Mouse (Mus musculus) adrenal gland, postnatal 14 days (tissue): Measurements from ENCODE around the gene Ginm1. TPM values are rescaled to one million over a fixed set of nuclear protein-coding genes. Genes with fewer than 3 reads are reported as not detected.
"Not testable (repeated sequence)": the region's sequence is repeated elsewhere in the genome, so short reads cannot be mapped to it uniquely, and the experiment has no call there.

Experiments
- DNase-seq: peaks from one replicate; pipeline ENCODE4 v3.0.0; 2021; ENCODE audit warnings: mixed read lengths
- total RNA-seq: library from RNA; stranded (reverse); gene quantifications from 2 replicates; pipeline ENCODE4 v1.2.3, GENCODE M21; 2021

The Ginm1 gene
- total RNA-seq, 1 experiment from 2014 or later = 239 TPM

- peak; percentile 45 for DNase-seq
Measured at GRCm38 (mm10) chr10:7809937-7810336, 17.3 kb upstream of the Ginm1 start.

DNA sequence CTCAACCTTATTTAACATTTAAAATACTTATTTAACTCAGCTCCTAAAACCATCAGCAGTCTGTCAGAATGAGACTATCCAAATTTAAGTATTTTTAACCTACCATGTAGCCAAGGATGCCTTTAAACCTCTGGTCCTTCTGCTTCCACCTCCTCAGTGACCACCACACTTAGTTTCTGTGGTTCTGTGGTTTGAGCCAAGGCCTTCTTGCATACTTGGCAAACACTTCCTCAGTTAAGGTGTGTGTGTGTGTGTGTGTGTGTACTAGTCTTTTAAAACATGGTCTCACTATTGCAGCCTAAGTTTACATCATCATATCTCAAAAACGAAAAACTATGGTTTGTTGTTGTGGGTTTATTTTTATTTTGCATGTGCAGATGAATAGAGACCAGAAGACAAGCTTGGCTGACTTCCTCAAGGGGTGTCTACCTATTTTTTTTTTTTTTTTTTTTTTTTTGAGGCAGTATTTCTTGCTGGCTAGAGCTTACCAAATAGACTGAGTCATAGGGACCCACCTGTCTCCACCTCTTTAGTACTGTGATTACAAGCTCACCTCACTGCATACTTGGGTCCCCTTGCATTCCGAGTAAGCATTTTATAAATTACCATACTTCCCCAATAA, 10.0 kb upstream of the Ginm1 start:
- DNase-seq = no peak

GRCm38 (mm10) chr10:7801258-7801657, 8.6 kb upstream of the Ginm1 start:
- no peak for DNase-seq

DNA sequence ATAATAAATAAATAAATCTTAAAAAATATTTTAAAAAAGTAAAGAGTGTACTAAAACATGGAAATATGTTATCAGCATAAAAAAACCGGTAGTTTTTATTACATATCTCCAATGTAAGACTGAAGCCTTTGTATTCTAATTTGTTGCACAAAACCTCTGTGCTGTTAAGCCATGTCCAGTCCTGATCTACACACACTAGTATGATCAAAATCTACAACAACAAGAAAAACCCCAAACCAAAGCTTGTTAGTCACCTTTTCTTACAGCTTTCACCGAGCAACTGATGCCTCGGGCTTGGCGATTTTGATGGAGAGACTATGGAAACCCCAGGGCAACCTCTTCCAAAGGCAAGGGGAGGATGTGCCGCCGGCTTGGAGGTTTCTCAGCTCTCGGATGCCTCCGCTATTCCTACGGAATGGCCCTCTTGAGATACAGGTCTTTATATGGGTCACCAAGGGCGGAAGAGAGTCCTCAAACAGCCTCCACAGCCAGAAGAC, 322 bp downstream of the Ginm1 start:
- no peak for DNase-seq

DNA sequence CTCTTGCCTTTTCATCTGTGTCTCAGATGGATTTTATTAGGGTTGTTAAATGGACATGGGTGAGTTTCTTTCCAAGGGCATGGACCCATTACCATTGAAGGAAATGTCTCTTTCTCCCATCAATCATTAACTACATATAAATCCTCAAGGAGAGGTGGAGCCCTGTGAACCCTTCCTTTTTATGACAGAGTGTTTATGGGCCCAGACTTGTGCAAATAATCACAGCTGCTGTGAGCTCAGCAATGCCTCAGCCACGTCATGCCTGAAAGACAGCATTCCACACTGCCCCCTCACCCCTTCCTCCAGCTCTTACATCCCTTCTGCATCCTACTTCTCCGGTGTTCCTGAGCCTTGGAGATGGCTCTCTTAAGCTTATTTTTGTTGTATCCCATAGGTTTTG, 5.3 kb downstream of the Ginm1 start:
- DNase-seq = no peak

- DNase-seq = no peak
Measured at GRCm38 (mm10) chr10:7781214-7781613, 11.4 kb downstream of the Ginm1 start.

GRCm38 (mm10) chr10:7780238-7781176, 12.1 kb downstream of the Ginm1 start:
- peak; percentile 95 for DNase-seq

GRCm38 (mm10) chr10:7779751-7780237, 12.8 kb downstream of the Ginm1 start:
- peak; percentile 72 for DNase-seq

DNA sequence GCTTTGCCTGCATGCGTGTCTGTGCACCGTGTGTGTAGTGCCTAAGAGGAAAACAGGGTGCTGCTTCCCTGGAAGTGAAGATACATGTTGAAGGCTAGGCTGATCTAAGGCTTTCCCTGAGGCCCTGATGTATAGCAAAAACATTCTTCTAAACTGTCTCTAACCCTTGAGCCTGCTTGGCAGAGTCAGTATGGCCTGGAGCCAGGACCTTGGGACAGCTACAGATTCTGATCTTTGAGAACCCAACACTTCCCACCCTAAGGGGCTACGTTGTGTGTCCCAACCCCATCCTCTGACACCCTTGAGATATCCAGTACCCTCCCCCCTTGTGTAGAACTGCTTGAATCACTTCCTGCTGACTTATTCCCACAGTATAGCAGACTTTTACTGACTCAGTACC, 14.3 kb downstream of the Ginm1 start:
- peak; percentile 73 for DNase-seq

DNA sequence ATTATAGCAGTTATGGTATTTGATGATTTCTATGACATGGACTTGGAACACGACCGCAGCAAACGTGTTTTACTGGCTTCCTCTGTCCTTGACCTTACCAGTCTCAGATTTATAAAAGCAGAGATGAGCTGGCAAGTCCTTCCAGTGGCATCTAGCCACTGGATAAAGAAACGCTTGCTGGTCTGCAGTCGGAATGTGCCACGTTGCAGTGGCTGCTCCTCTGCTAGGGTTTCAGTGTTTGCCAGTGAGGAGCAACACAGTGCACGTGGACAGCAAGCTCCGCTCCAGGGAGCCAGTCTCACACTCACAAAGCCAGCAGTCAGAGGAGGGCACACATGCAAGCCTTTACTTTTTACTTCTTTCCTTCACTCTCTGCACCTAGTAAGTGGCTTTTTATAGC, 17.2 kb downstream of the Ginm1 start:
- DNase-seq = peak; percentile 71

- DNase-seq = no peak
Measured at GRCm38 (mm10) chr10:7772769-7773168, 19.9 kb downstream of the Ginm1 start.

GRCm38 (mm10) chr10:7772346-7772745, 20.3 kb downstream of the Ginm1 start:
- no peak for DNase-seq

DNA sequence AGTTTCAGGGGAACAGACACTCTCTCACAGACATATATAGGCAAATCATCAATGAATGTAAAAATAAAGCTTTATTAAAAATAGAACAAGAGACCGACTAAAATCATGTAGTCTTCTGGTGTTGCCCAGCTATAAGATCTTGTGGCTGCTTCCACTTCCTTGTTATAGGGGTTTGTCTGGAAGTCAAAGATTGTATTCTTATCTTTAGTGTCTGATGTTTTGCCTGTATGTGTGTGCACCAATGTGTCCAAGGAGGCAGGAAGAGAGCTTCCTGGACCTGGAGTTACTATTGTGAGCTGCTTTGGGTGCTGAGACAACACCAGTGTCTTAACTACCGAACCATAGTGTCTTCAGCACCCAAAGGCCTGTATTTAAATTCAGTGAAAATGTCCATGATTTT, 35.1 kb downstream of the Ginm1 start:
- no peak for DNase-seq

DNA sequence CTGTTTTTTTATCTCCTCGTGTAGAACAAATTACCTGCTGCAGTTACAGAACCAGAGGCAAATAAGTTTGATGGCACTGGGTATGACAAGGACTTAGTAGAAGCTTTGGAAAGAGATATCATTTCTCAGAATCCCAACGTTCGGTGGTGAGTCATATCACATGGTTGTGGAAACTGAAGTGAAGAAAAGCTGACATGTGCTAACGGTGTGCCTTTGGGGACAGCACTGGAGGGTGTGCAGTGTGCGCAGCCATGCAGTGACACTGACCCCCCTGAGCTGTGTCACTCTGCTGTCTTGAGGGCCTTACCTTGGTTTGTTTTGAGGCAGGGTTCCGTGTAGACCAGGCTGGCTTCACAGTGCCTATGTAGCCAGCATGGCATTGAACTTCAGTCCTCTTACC, 43.9 kb downstream of the Ginm1 start:
- no peak for DNase-seq

GRCm38 (mm10) chr10:7745528-7745927, 47.1 kb downstream of the Ginm1 start:
- not testable (repeated sequence) for DNase-seq

DNA sequence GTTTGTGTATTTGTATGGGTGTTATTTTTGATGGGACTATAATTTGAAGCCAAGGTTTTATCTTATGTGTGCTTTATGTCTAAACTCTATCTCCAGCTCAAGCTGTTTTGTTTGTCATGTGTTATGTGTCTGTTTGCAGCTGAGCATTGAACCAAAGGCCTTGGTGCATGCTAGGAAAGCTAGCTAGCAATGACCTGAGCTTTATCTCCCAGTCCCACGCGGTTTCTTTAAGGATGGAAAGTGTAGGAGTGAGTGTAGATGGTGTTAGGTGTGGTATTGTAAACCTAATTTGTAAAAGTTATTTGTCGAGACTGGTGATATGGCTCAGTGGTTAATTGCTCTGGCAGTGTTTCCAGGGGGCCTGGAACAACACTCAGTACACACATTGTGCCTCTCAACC, 54.7 kb downstream of the Ginm1 start:
- no peak for DNase-seq

- DNase-seq = peak; percentile 9
Measured at GRCm38 (mm10) chr10:7737122-7737521, 55.5 kb downstream of the Ginm1 start.

DNA sequence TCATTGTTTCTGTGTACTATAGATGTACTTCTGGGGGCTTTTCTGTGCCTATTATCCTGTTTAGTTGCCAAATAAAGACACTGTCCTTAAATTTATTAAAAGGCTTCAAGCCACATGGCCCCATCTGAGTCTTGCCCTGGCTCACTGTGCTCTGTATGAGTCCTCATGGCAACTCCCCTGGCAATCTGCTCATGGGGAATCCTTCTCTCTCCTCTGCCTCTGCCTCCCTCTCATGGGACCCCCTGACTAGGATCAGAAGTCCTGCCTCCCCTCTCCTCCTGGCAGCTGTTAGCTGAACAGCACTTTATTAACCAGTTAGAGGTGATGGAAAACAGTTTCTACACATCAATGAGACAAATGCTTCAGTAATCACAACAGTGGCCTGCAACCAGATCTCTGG, 61.0 kb downstream of the Ginm1 start:
- DNase-seq = no peak

- no peak for DNase-seq
Measured at GRCm38 (mm10) chr10:7727011-7727410, 65.6 kb downstream of the Ginm1 start.

DNA sequence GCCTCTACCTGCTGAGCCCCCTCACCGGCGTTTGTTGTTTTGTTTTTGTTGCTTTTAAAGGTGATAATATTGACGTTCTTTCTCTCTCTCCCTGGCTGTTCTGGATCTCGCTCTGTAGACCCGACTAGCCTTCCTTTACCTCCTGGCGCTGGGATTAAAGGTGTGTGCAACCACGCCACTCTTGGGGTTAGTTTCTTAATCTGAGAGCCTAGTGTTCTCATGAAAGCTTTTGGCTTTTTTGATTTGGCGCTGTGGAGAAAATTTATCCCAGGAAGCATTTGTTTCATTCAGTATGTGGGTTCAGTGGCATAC, 66.2 kb downstream of the Ginm1 start:
- peak; percentile 15 for DNase-seq

DNA sequence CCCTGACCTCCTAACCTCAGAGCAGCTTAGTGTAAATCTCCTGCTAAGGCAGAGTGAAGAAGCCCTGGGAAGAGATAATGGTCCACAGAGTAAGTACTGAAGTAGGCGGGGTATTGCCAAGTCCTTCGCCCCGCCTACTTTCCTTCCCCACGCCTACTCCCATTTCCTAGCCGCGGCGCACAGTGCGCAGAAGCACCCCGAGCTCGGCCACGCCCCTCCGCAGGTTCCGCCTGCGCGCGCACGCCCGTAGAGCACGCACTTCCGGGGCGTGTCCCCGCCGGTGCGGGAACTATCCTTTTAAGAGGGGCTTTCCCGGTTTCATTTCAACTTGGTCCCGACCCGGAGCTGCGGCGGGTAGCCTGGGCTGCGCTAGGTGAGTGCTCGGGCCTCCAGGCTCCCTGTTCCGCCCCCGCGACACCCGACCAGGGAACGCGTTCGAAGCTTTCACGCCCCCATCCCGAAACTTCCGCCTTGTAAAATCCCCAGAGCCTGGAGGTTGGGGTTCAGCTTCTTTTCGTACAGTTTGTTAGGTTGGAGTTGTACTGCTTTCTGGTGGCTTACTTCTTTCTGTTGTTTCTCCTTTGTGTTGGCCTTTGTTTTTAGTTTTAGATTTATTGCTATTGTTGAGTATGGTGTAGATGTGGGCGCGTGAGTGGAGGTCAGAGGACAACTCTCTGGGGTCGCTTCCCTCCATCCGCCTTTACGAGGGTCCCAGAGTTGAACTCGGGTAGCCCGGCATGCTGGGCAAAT, 66.7 kb downstream of the Ginm1 start, which contains the start of gene Katna1:
TSS of gene Katna1 (plus strand) at position 250 of the 750 bp plus-strand sequence.
- DNase-seq = peak; percentile 98
